Mouse (Mus musculus): ENCODE measurements at regions not wholly inside any gene's neighbourhood (a gene's known extent, or its start where the extent isn't known, plus 50 kb on each side); places are given as distances from the start of the nearest gene placed in this dataset.

DNA sequence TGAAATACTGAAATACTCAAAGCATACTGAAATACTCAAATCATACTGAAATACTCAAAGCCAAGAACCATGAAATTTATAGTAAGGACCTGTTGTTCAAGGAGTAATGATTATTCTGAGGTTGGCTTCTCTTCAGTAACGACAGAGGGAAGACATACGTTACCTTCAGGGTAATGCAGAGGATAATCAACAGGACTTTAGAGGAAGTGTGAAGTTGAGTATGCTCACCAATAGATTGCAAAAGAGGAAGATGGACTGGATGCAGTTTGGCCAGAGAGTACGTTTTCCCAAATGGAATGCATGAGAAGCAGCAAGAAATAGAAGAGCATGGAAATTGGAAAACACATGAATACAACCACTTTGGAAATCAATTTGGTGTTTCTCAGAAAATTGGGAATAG, 79.1 kb upstream of the Pdc start:
- no peaks in the 10 kb centered on the region for H3K27me3 ChIP-seq (ENCODE audit: control insufficient read depth, insufficient read depth, low read length)
- H3K9ac ChIP-seq (ENCODE audit: low read depth, low read length) = no peak overlapping the region
- TF ChIP-seq CTCF (IDR thresholded peaks at IDR 0.05) = no peak
- no peak for TF ChIP-seq EP300 (IDR thresholded peaks at IDR 0.05; ENCODE audit: insufficient read depth, low read depth, low read length)
- TF ChIP-seq POLR2A (IDR thresholded peaks at IDR 0.05; ENCODE audit: insufficient read depth, low read depth, low read length) = no peak
- intact Hi-C loops (cut with DNase I) = no loop called here
- H3K4me3 ChIP-seq = no peak overlapping the region
- WGBS = 85% methylated on average over 3 of the region's 3 CpGs
- DNase-seq = no peak
- H3K79me2 ChIP-seq (replicated peaks; ENCODE audit: control insufficient read depth, insufficient read depth, low read length) = no peaks in the 10 kb centered on the region
- no peak overlapping the region for H3K27ac ChIP-seq
- H3K36me3 ChIP-seq (ENCODE audit: control insufficient read depth, insufficient read depth, low read length) = no peaks in the 10 kb centered on the region
- H3K4me1 ChIP-seq (ENCODE audit: control insufficient read depth, insufficient read depth, low read length) = no peaks in the 10 kb centered on the region

GRCm38 (mm10) chr1:150241153-150241552, 78.1 kb upstream of the Pdc start:
- no peak for DNase-seq
- H3K27me3 ChIP-seq (ENCODE audit: control insufficient read depth, insufficient read depth, low read length) = no peaks in the 10 kb centered on the region
- no peaks in the 10 kb centered on the region for H3K79me2 ChIP-seq (replicated peaks; ENCODE audit: control insufficient read depth, insufficient read depth, low read length)
- intact Hi-C loops (cut with DNase I) = no loop called here
- H3K27ac ChIP-seq = no peak overlapping the region
- 74% methylated on average over 4 of the region's 4 CpGs for WGBS
- H3K36me3 ChIP-seq (ENCODE audit: control insufficient read depth, insufficient read depth, low read length) = no peaks in the 10 kb centered on the region
- H3K4me3 ChIP-seq = no peak overlapping the region
- no peak overlapping the region for H3K9ac ChIP-seq (ENCODE audit: low read depth, low read length)
- no peaks in the 10 kb centered on the region for H3K4me1 ChIP-seq (ENCODE audit: control insufficient read depth, insufficient read depth, low read length)
- no peak for TF ChIP-seq CTCF (IDR thresholded peaks at IDR 0.05)
- no peak for TF ChIP-seq POLR2A (IDR thresholded peaks at IDR 0.05; ENCODE audit: insufficient read depth, low read depth, low read length)
- TF ChIP-seq EP300 (IDR thresholded peaks at IDR 0.05; ENCODE audit: insufficient read depth, low read depth, low read length) = no peak

- Histone ChIP-seq H3K27ac (no peak overlapping the region), H3K27me3 (ENCODE audit: control insufficient read depth, insufficient read depth, low read length) (no peaks in the 10 kb centered on the region), H3K4me3 (no peak overlapping the region), H3K4me1 (ENCODE audit: control insufficient read depth, insufficient read depth, low read length) (no peaks in the 10 kb centered on the region), H3K36me3 (ENCODE audit: control insufficient read depth, insufficient read depth, low read length) (no peaks in the 10 kb centered on the region), H3K9ac (ENCODE audit: low read depth, low read length) (no peak overlapping the region), H3K79me2 (replicated peaks; ENCODE audit: control insufficient read depth, insufficient read depth, low read length) (no peaks in the 10 kb centered on the region)
- no peak for DNase-seq
- intact Hi-C loops (cut with DNase I) = no loop called here
- TF ChIP-seq CTCF (IDR thresholded peaks at IDR 0.05) (no peak), EP300 (IDR thresholded peaks at IDR 0.05; ENCODE audit: insufficient read depth, low read depth, low read length) (no peak), POLR2A (IDR thresholded peaks at IDR 0.05; ENCODE audit: insufficient read depth, low read depth, low read length) (no peak)
These were observed 77.1 kb upstream of the Pdc start for GRCm38 (mm10) chr1:150242108-150242507.

GRCm38 (mm10) chr1:150244916-150245315, 74.3 kb upstream of the Pdc start:
- no peak for DNase-seq
- H3K36me3 ChIP-seq (ENCODE audit: control insufficient read depth, insufficient read depth, low read length) = no peaks in the 10 kb centered on the region
- H3K4me1 ChIP-seq (ENCODE audit: control insufficient read depth, insufficient read depth, low read length) = no peaks in the 10 kb centered on the region
- H3K27me3 ChIP-seq (ENCODE audit: control insufficient read depth, insufficient read depth, low read length) = no peaks in the 10 kb centered on the region
- 8% methylated on average over 3 of the region's 3 CpGs for WGBS
- intact Hi-C loops (cut with DNase I) = no loop called here
- no peak overlapping the region for H3K9ac ChIP-seq (ENCODE audit: low read depth, low read length)
- H3K27ac ChIP-seq = no peak overlapping the region
- H3K79me2 ChIP-seq (replicated peaks; ENCODE audit: control insufficient read depth, insufficient read depth, low read length) = no peaks in the 10 kb centered on the region
- TF ChIP-seq CTCF (IDR thresholded peaks at IDR 0.05) = no peak
- TF ChIP-seq POLR2A (IDR thresholded peaks at IDR 0.05; ENCODE audit: insufficient read depth, low read depth, low read length) = no peak
- no peak for TF ChIP-seq EP300 (IDR thresholded peaks at IDR 0.05; ENCODE audit: insufficient read depth, low read depth, low read length)
- no peak overlapping the region for H3K4me3 ChIP-seq

GRCm38 (mm10) chr1:150251422-150251821, 67.8 kb upstream of the Pdc start:
- Histone ChIP-seq H3K4me3 (no peak overlapping the region), H3K79me2 (replicated peaks; ENCODE audit: control insufficient read depth, insufficient read depth, low read length) (no peaks in the 10 kb centered on the region), H3K4me1 (ENCODE audit: control insufficient read depth, insufficient read depth, low read length) (no peaks in the 10 kb centered on the region), H3K36me3 (ENCODE audit: control insufficient read depth, insufficient read depth, low read length) (no peaks in the 10 kb centered on the region), H3K9ac (ENCODE audit: low read depth, low read length) (no peak overlapping the region), H3K27me3 (ENCODE audit: control insufficient read depth, insufficient read depth, low read length) (no peaks in the 10 kb centered on the region), H3K27ac (no peak overlapping the region)
- intact Hi-C loops (cut with DNase I) = no loop called here
- 44% methylated on average over 1 of the region's 1 CpGs for WGBS
- TF ChIP-seq CTCF (IDR thresholded peaks at IDR 0.05) (no peak), EP300 (IDR thresholded peaks at IDR 0.05; ENCODE audit: insufficient read depth, low read depth, low read length) (no peak), POLR2A (IDR thresholded peaks at IDR 0.05; ENCODE audit: insufficient read depth, low read depth, low read length) (no peak)
- DNase-seq = no peak

DNA sequence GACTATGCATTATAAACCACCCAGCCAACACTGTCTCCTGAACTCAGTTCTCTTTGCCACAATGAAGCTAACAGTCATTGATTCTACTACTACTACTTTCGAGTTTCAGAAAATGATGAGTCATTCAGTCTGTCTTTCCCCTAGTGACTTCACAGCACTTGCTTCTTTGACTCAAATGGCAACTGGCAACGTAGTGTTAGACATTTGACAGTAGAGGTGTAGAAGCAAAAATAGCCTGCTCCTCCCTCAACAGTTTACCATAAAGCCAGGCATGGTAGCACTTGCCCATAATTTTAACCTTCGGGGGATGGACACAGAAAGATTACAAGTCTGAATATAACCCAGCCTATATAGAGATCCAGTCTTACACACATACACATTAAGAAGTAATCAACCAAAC, 67.3 kb upstream of the Pdc start:
- Histone ChIP-seq H3K9ac (ENCODE audit: low read depth, low read length) (no peak overlapping the region), H3K36me3 (ENCODE audit: control insufficient read depth, insufficient read depth, low read length) (no peaks in the 10 kb centered on the region), H3K79me2 (replicated peaks; ENCODE audit: control insufficient read depth, insufficient read depth, low read length) (no peaks in the 10 kb centered on the region), H3K4me1 (ENCODE audit: control insufficient read depth, insufficient read depth, low read length) (no peaks in the 10 kb centered on the region), H3K27me3 (ENCODE audit: control insufficient read depth, insufficient read depth, low read length) (no peaks in the 10 kb centered on the region), H3K4me3 (no peak overlapping the region), H3K27ac (no peak overlapping the region)
- TF ChIP-seq POLR2A (IDR thresholded peaks at IDR 0.05; ENCODE audit: insufficient read depth, low read depth, low read length) (no peak), EP300 (IDR thresholded peaks at IDR 0.05; ENCODE audit: insufficient read depth, low read depth, low read length) (no peak), CTCF (IDR thresholded peaks at IDR 0.05) (no peak)
- no peak for DNase-seq
- 65% methylated on average over 3 of the region's 3 CpGs for WGBS
- intact Hi-C loops (cut with DNase I) = no loop called here
